Mouse (Mus musculus) lung, embryonic 16.5 days (tissue): Measurements from ENCODE around the gene Socs1. TPM values are rescaled to one million over a fixed set of nuclear protein-coding genes. Genes with fewer than 3 reads are reported as not detected.

Source experiments
- ATAC-seq: fragments of 200-750 bp; cut with Nextera tagmentation; 2 replicates; pipeline ENCODE4 v1.8.0; 2017; ENCODE audit warnings: low read depth, mild to moderate bottlenecking, moderate library complexity
- H3K27ac ChIP-seq: fragments of 300-500 bp; sonication (generic); 2 replicates; pipeline ENCODE4 v1.5.1; 2014; ENCODE audit warnings: mild to moderate bottlenecking, control low read depth, low read length
- H3K27me3 ChIP-seq: fragments of 300-500 bp; sonication (generic); 2 replicates; pipeline ENCODE4 v1.6.1; 2014; ENCODE audit warnings: low read depth, low read length, mixed read lengths; ENCODE audit not compliant: control insufficient read depth, insufficient read depth
- H3K36me3 ChIP-seq: fragments of 300-500 bp; sonication (generic); 2 replicates; pipeline ENCODE4 v1.6.1; 2014; ENCODE audit warnings: low read length; ENCODE audit not compliant: control insufficient read depth, insufficient read depth
- H3K4me1 ChIP-seq: fragments of 300-500 bp; sonication (generic); replicated peaks from 2 replicates; pipeline ENCODE4 v1.6.1; 2014; ENCODE audit warnings: low read length, mixed read lengths; ENCODE audit not compliant: control insufficient read depth, insufficient read depth
- H3K4me2 ChIP-seq: fragments of 300-500 bp; sonication (generic); 2 replicates; pipeline ENCODE4 v1.6.1; 2014; ENCODE audit warnings: low read depth, low read length, control low read depth
- H3K4me3 ChIP-seq: fragments of 300-500 bp; sonication (generic); 2 replicates; pipeline ENCODE4 v1.5.1; 2014; ENCODE audit warnings: mild to moderate bottlenecking, low read length, control low read depth
- H3K9ac ChIP-seq: fragments of 300-500 bp; sonication (generic); 2 replicates; pipeline ENCODE4 v1.6.1; 2014; ENCODE audit warnings: low read length, control low read depth
- H3K9me3 ChIP-seq: fragments of 300-500 bp; sonication (generic); 2 replicates; pipeline ENCODE4 v1.6.1; 2016; ENCODE audit warnings: low read length; ENCODE audit not compliant: control insufficient read depth
- WGBS: fragments of 180-500 bp; shearing (Covaris S2); extraction: QIAGEN DNeasy Blood & Tissue Kit; methylation state at CpG from one replicate; pipeline ENCODE4 v1.1.7; 2014; 5-methylcytosine and 5-hydroxymethylcytosine counted together
- polyA plus RNA-seq: library from polyadenylated mRNA; unstranded; fragments of >200 nt; fragmentation: Nextera tagmentation; extraction: Ambion mirVana; gene quantifications from 2 replicates; pipeline ENCODE4 v1.2.1, GENCODE M21; 2015

Gene Socs1
- polyA plus RNA-seq, 1 experiment from 2014 or later = 8.7 TPM

DNA sequence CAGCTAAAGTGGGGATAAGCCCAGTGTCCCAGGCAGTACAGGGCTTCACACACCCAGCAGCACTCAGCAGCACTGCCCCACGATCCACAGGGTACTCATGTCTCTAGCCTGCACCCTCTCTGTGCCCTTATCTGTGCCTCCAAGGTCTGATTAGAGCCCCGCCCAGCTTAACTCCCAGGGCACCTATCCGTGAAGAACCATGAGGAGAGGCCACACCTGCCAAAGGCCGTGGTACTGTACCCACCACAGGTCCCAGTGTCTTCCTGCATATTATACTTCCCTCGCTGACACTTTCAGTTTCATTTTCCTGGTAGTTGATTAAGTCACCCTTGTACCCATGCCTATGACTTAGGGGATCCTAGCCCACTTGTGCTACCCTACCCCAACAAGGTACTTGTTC is 52.9 kb downstream of the Socs1 start:
- Histone ChIP-seq H3K27me3 (no peaks in the 10 kb centered on the region), H3K9ac (no peak overlapping the region), H3K4me3 (no peak overlapping the region), H3K9me3 (no peaks in the 10 kb centered on the region), H3K4me1 (peaks cover 25% of the 10 kb centered on the region), H3K36me3 (no peaks in the 10 kb centered on the region), H3K27ac (no peak overlapping the region), H3K4me2 (no peak overlapping the region)
- ATAC-seq = no peak
- WGBS = 72% methylated on average over 5 of the region's 5 CpGs

Other genes with a start within 250 kb of the Socs1 start
- 9.7 and 16.2 TPM in 2 replicates for gene Dexi, start 242.5 kb downstream of the Socs1 start, polyA plus RNA-seq
- gene Clec16a, start 240.2 kb downstream of the Socs1 start, polyA plus RNA-seq = 27.3 and 30.6 TPM in 2 replicates
- gene Tnp2, start 3.1 kb upstream of the Socs1 start, polyA plus RNA-seq = not detected in 2 replicates
- gene Prm3, start 5.4 kb upstream of the Socs1 start, polyA plus RNA-seq = not detected in 2 replicates
- gene Prm2, start 10.6 kb upstream of the Socs1 start, polyA plus RNA-seq = not detected in 2 replicates
- not detected in 2 replicates for gene Prm1, start 20.3 kb upstream of the Socs1 start, polyA plus RNA-seq
- not detected in 2 replicates for gene Gm11172, start 27.4 kb upstream of the Socs1 start, polyA plus RNA-seq
- 3.1 and 3.4 TPM in 2 replicates for gene Rmi2, start 49.5 kb upstream of the Socs1 start, polyA plus RNA-seq